Mouse (Mus musculus): Measurements from ENCODE around the gene Gm20388. TPM values are rescaled to one million over a fixed set of nuclear protein-coding genes. Genes with fewer than 3 reads are reported as not detected.

Gm20388 gene
- polyA plus RNA-seq, 1 experiment from 2014 or later = not detected

DNA sequence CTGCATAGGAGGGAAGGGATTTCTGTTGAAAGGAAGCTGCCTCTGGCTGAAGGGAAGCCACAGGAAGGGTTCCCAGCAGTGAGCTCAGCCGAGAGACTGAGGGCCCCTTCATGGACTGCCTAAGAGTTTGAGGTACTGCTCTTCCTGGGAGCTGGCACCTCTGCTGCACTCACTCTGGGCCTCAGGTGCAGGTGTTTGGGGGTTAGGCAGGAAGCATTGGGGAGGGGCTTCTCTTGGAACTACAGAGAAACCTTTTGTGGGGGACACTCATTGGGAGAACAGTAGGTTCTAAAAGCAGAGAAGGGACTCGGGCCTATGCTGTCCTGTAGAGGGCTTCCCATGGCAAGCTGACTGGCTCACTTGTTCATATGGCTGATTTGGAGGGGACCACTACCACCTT, 4323.9 kb downstream of the Gm20388 start:
- H3K4me1 ChIP-seq = peaks cover 31% of the 10 kb centered on the region
- H3K27ac ChIP-seq = 0 out of 2 replicates have a peak overlapping the region, but pooled peaks have one; percentile 24
- H3K9me3 ChIP-seq = no peaks in the 10 kb centered on the region
- H3K36me3 ChIP-seq = no peaks in the 10 kb centered on the region
- H3K9ac ChIP-seq = peak overlapping the region; percentile 49; the same call in 1 of the 2 replicates
- H3K27me3 ChIP-seq = no peaks in the 10 kb centered on the region
- 53% methylated on average over 2 of the region's 2 CpGs for WGBS
- H3K4me2 ChIP-seq = 0 out of 2 replicates have a peak overlapping the region, but pooled peaks have one; percentile 1
- no peak for ATAC-seq (ENCODE audit: insufficient number of reproducible peaks, insufficient read depth, low FRiP score, low TSS enrichment, low read depth)
- H3K4me3 ChIP-seq = no peak overlapping the region

DNA sequence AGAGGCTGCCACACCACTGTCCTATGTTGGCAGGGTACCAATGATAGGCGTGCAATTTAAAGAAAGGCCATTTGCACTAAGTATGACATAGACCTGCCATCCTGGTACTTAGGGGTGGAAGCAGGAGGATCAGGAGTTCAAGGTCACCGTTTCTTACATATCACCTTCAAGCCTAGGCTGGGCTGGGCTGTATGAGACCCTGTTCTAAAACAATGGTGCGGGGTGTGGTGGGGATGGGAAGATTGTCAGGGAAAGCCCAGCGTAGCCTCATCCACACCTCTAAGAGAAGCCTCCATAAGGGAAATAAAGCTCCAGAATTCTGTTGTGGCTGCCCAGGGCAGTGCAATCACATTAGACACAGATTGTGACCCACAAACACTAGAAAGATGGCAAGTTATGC, 4324.9 kb downstream of the Gm20388 start:
- H3K36me3 ChIP-seq = no peaks in the 10 kb centered on the region
- no peak overlapping the region for H3K4me3 ChIP-seq
- no peaks in the 10 kb centered on the region for H3K27me3 ChIP-seq
- H3K9ac ChIP-seq = no peak overlapping the region
- H3K4me1 ChIP-seq = peaks cover 39% of the 10 kb centered on the region
- no peaks in the 10 kb centered on the region for H3K9me3 ChIP-seq
- WGBS = 93% methylated on average over 4 of the region's 4 CpGs
- H3K4me2 ChIP-seq = no peak overlapping the region
- H3K27ac ChIP-seq = no peak overlapping the region
- ATAC-seq (ENCODE audit: insufficient number of reproducible peaks, insufficient read depth, low FRiP score, low TSS enrichment, low read depth) = no peak

GRCm38 (mm10) chr8:124239350-124239749, 4328.7 kb downstream of the Gm20388 start:
- Histone ChIP-seq H3K4me2 (no peak overlapping the region), H3K9me3 (peaks cover 4% of the 10 kb centered on the region; the same call in 1 of the 2 replicates), H3K9ac (no peak overlapping the region), H3K27ac (no peak overlapping the region), H3K4me3 (no peak overlapping the region), H3K27me3 (no peaks in the 10 kb centered on the region), H3K36me3 (peaks cover 8% of the 10 kb centered on the region; the same call in 1 of the 2 replicates), H3K4me1 (peaks cover 16% of the 10 kb centered on the region)
- WGBS = 78% methylated on average over 6 of the region's 6 CpGs
- ATAC-seq (ENCODE audit: insufficient number of reproducible peaks, insufficient read depth, low FRiP score, low TSS enrichment, low read depth) = no peak

- WGBS = 81% methylated on average over 8 of the region's 8 CpGs
- H3K4me3 ChIP-seq = no peak overlapping the region
- no peaks in the 10 kb centered on the region for H3K27me3 ChIP-seq
- H3K36me3 ChIP-seq = peaks cover 16% of the 10 kb centered on the region; the same call in 1 of the 2 replicates
- no peak overlapping the region for H3K4me2 ChIP-seq
- peaks cover 4% of the 10 kb centered on the region; the same call in 1 of the 2 replicates for H3K9me3 ChIP-seq
- no peak overlapping the region for H3K9ac ChIP-seq
- ATAC-seq (ENCODE audit: insufficient number of reproducible peaks, insufficient read depth, low FRiP score, low TSS enrichment, low read depth) = no peak
- no peak overlapping the region for H3K27ac ChIP-seq
- peaks cover 11% of the 10 kb centered on the region; the same call in 1 of the 2 replicates for H3K4me1 ChIP-seq
Observed at GRCm38 (mm10) chr8:124240932-124241331, 4330.3 kb downstream of the Gm20388 start.

DNA sequence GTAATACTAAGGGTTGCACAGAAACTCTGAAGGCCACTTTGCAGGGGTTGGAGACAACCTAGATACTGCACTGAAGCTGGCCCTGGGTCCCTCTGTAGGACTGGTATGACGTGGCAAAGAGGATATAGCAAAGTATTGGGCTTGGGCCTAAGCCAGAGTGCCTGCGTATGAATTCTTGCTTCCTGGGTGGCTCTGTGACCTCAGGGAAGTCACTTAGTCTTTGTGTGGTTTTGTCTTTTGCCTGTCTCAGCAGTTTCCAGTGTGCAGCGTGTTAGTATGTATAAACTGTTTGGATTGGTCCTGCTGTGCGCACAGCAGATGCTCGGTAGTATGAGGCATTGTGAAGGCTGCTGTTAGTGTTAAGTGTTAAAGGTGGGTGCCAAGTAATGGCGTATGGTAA, 4331.6 kb downstream of the Gm20388 start:
- Histone ChIP-seq H3K9me3 (peaks cover 4% of the 10 kb centered on the region; the same call in 1 of the 2 replicates), H3K27me3 (no peaks in the 10 kb centered on the region), H3K4me1 (peaks cover 10% of the 10 kb centered on the region; the same call in 1 of the 2 replicates), H3K27ac (no peak overlapping the region), H3K9ac (no peak overlapping the region), H3K4me3 (no peak overlapping the region), H3K36me3 (peaks cover 16% of the 10 kb centered on the region; the same call in 1 of the 2 replicates), H3K4me2 (no peak overlapping the region)
- ATAC-seq (ENCODE audit: insufficient number of reproducible peaks, insufficient read depth, low FRiP score, low TSS enrichment, low read depth) = no peak
- WGBS = 78% methylated on average over 6 of the region's 6 CpGs

DNA sequence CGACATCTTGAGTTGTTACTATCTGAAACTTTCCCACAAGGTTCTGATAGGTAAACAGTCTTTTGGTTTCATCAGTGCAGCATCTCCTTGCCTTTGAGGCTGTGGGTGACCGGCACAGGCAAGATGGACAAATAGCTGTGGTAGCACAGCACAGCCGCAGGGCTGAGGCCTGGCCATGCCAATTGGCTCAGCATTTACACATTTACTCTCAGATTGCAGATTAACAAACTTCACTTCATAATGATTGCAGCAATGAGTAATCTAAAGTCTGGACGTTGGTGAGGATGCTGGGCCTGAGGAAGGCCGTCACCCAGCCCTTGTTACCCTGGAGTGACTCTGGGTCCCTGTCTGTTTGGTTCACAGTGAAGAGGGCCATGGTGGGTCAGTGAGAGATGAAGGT, 4332.3 kb downstream of the Gm20388 start:
- no peak overlapping the region for H3K4me3 ChIP-seq
- peaks cover 4% of the 10 kb centered on the region; the same call in 1 of the 2 replicates for H3K9me3 ChIP-seq
- H3K27ac ChIP-seq = no peak overlapping the region
- peaks cover 16% of the 10 kb centered on the region; the same call in 1 of the 2 replicates for H3K36me3 ChIP-seq
- H3K4me1 ChIP-seq = peaks cover 15% of the 10 kb centered on the region; the same call in 1 of the 2 replicates
- ATAC-seq (ENCODE audit: insufficient number of reproducible peaks, insufficient read depth, low FRiP score, low TSS enrichment, low read depth) = no peak
- H3K4me2 ChIP-seq = no peak overlapping the region
- H3K9ac ChIP-seq = no peak overlapping the region
- 95% methylated on average over 5 of the region's 5 CpGs for whole genome bisulfite sequencing
- no peaks in the 10 kb centered on the region for H3K27me3 ChIP-seq

DNA sequence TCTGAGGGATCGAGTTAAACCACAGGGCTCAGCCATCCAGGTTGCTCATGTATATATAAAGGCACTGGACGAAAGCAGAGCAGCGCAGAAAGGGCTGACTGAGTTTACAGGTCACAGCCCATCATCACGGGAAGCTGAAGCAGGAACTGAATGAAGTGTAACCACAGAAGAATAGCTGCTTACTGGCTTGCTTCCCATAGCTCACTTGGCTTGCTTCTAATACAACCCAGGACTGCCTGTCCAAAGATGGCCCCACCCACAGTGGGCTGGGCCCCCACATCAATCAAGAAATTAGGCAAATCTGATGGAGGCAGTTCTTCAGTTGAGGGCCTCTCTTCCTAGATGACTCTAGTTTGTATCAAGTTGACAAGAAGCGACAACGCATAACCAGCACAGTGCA, 4336.9 kb downstream of the Gm20388 start:
- H3K4me1 ChIP-seq = peaks cover 29% of the 10 kb centered on the region
- no peaks in the 10 kb centered on the region for H3K27me3 ChIP-seq
- no peak overlapping the region for H3K9ac ChIP-seq
- ATAC-seq (ENCODE audit: insufficient number of reproducible peaks, insufficient read depth, low FRiP score, low TSS enrichment, low read depth) = no peak
- WGBS = 82% methylated on average over 6 of the region's 6 CpGs
- peaks cover 16% of the 10 kb centered on the region; the same call in 1 of the 2 replicates for H3K36me3 ChIP-seq
- no peak overlapping the region for H3K4me2 ChIP-seq
- H3K9me3 ChIP-seq = peaks cover 4% of the 10 kb centered on the region; the same call in 1 of the 2 replicates
- no peak overlapping the region for H3K27ac ChIP-seq
- H3K4me3 ChIP-seq = no peak overlapping the region

DNA sequence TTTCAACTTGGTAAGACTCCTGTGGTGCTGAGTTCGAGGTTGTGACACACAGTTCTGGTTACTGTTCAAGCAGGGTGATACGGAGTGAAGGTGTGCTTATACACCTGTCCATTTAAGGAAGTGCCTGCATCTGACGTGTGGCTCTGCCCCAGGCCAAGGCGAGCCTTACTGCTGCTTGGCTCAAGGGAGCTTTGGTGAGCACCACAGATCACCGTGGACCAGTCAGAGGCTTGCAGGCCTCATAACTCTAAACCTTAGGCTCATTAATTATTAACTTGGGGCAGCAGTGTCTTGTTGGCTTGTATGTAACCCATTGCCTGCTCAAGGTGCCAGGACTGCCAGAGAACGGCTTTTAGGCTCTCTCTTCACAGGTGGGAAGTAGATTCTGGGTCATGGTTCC, 4338.0 kb downstream of the Gm20388 start:
- Histone ChIP-seq H3K9me3 (peaks cover 4% of the 10 kb centered on the region; the same call in 1 of the 2 replicates), H3K4me2 (no peak overlapping the region), H3K27me3 (no peaks in the 10 kb centered on the region), H3K9ac (no peak overlapping the region), H3K27ac (no peak overlapping the region), H3K4me1 (peaks cover 38% of the 10 kb centered on the region), H3K36me3 (peaks cover 13% of the 10 kb centered on the region; the same call in 1 of the 2 replicates), H3K4me3 (no peak overlapping the region)
- WGBS = 91% methylated on average over 6 of the region's 6 CpGs
- no peak for ATAC-seq (ENCODE audit: insufficient number of reproducible peaks, insufficient read depth, low FRiP score, low TSS enrichment, low read depth)

GRCm38 (mm10) chr8:124250255-124250654, 4339.6 kb downstream of the Gm20388 start:
- Histone ChIP-seq H3K4me1 (peaks cover 41% of the 10 kb centered on the region), H3K4me2 (no peak overlapping the region), H3K9me3 (no peaks in the 10 kb centered on the region), H3K36me3 (no peaks in the 10 kb centered on the region), H3K9ac (no peak overlapping the region), H3K4me3 (no peak overlapping the region), H3K27me3 (no peaks in the 10 kb centered on the region), H3K27ac (no peak overlapping the region)
- 35% methylated on average over 3 of the region's 3 CpGs for WGBS
- ATAC-seq (ENCODE audit: insufficient number of reproducible peaks, insufficient read depth, low FRiP score, low TSS enrichment, low read depth) = no peak

DNA sequence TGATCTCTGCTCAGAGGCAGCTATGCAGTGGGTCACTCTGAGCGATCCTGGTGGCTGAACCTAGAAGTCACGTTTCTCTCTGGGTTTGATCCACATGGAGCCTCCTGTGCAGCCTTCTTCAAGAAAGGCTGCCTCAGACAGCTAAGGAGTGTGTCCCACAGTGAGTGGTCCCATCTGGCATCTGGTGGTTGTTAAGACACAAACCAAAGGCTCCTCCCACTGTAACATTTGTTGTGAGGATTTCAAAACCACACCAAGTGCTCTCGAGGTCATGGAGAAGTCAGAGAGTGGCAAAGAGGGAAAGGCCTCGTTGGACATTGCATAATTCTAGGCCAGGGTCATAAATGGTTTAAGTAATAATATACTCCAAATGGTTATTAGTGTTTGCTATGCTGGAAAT, 4340.1 kb downstream of the Gm20388 start:
- no peak overlapping the region for H3K9ac ChIP-seq
- no peak overlapping the region for H3K4me3 ChIP-seq
- WGBS = 22% methylated on average over 4 of the region's 4 CpGs
- H3K27ac ChIP-seq = no peak overlapping the region
- peaks cover 41% of the 10 kb centered on the region for H3K4me1 ChIP-seq
- no peak overlapping the region for H3K4me2 ChIP-seq
- no peaks in the 10 kb centered on the region for H3K27me3 ChIP-seq
- no peak for ATAC-seq (ENCODE audit: insufficient number of reproducible peaks, insufficient read depth, low FRiP score, low TSS enrichment, low read depth)
- no peaks in the 10 kb centered on the region for H3K36me3 ChIP-seq
- H3K9me3 ChIP-seq = no peaks in the 10 kb centered on the region

DNA sequence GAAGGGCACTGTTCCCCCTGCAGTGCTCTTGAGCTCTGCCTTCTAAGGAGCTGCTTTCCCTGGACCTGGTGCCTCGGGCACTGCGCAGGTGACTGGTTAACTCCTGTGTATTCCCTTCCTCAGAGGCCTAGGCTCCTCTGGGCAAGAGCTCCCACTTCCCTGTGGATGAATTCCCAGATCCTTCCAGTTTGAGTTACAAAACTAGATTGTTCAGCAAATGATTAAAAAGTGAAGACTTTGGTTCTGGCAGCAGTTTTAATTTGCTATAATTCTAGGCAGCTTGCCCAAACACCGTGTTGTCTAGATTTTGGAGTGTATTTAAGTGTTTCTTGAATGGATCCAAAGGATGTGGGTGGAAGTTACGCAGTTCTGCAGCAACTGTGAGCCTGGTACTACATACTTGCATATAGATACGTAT, 4341.9 kb downstream of the Gm20388 start:
- ATAC-seq (ENCODE audit: insufficient number of reproducible peaks, insufficient read depth, low FRiP score, low TSS enrichment, low read depth) = no peak
- H3K4me1 ChIP-seq = peaks cover 49% of the 10 kb centered on the region
- H3K27me3 ChIP-seq = no peaks in the 10 kb centered on the region
- H3K27ac ChIP-seq = no peak overlapping the region
- H3K9ac ChIP-seq = no peak overlapping the region; the same call in 1 of the 2 replicates
- H3K4me2 ChIP-seq = no peak overlapping the region
- 83% methylated on average over 5 of the region's 5 CpGs for WGBS
- no peaks in the 10 kb centered on the region for H3K9me3 ChIP-seq
- no peaks in the 10 kb centered on the region for H3K36me3 ChIP-seq
- H3K4me3 ChIP-seq = no peak overlapping the region

DNA sequence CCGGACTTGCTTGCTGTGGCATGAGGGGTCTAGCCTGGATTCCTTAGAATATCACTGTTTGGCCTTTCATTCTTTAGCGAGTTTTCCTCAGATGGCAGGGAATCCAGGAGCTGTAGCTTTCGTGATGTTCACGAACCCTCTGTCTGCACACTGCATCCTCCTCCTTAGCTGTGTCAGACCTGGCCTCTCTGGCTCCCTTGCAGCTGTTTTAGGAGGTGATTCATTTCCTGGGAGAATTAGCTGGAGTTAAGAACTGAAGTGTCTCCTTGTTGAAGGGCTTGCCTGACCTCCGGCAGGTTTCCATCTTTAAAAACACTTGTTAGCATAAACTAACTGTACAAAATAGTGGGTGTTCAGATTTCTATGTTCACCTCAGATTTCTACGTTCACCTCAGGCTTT, 4343.3 kb downstream of the Gm20388 start:
- peaks cover 55% of the 10 kb centered on the region for H3K4me1 ChIP-seq
- H3K27me3 ChIP-seq = no peaks in the 10 kb centered on the region
- ATAC-seq (ENCODE audit: insufficient number of reproducible peaks, insufficient read depth, low FRiP score, low TSS enrichment, low read depth) = no peak
- H3K36me3 ChIP-seq = no peaks in the 10 kb centered on the region
- no peak overlapping the region for H3K4me2 ChIP-seq
- no peak overlapping the region for H3K27ac ChIP-seq
- H3K4me3 ChIP-seq = no peak overlapping the region
- WGBS = 84% methylated on average over 6 of the region's 6 CpGs
- no peaks in the 10 kb centered on the region for H3K9me3 ChIP-seq
- 0 out of 2 replicates have a peak overlapping the region, but pooled peaks have one; percentile 16 for H3K9ac ChIP-seq
